ENCODE assay signal across 6 mouse cellular contexts in genomic region chr19:16934664-16935063, GRCm38 (mm10). TPM values are rescaled to one million over a fixed set of nuclear protein-coding genes. Genes with fewer than 3 reads are reported as not detected.
ATAC-seq and TF ChIP-seq lines count a peak whose summit lies in the region.
"Had no signal": no experiment of that assay in that cellular context is flagged by ENCODE, and none has a peak within 500 bp of the region (broad histone marks: within the 10 kb centered on the region; RNA-seq: fewer than 3 reads in every experiment).

No protein-coding gene starts in this region.

- H3K4me3 ChIP-seq in myocyte: no peak overlapping the region

- no peaks in the 10 kb centered on the region for H3K27me3 ChIP-seq in myocyte (ENCODE audit: control insufficient read depth, insufficient read depth, insufficient read length)
- H3K27me3 ChIP-seq: CH12.LX had no signal

- H3K79me2 ChIP-seq in myocyte (ENCODE audit: control insufficient read depth, insufficient read depth): no peaks in the 10 kb centered on the region

- H3ac ChIP-seq in myocyte (ENCODE audit: control insufficient read depth, insufficient read length): no peak overlapping the region

- no peak for ATAC-seq in activated CD4-positive, CD25-positive, alpha-beta regulatory T cell, adult 4 months
- ATAC-seq: CD4-positive, CD25-positive, alpha-beta regulatory T cell, adult 4 months; Patski had no signal

- H3K4me2 ChIP-seq in myocyte (ENCODE audit: low read depth): no peak overlapping the region

- no peaks in the 10 kb centered on the region for H3K36me3 ChIP-seq in myocyte (ENCODE audit: control insufficient read depth, insufficient read depth)
- H3K36me3 ChIP-seq: G1E had no signal

- TF ChIP-seq POLR2A in myocyte (IDR thresholded peaks at IDR 0.05; ENCODE audit: insufficient read length, low read depth): no peak

TF ChIP-seq in myocyte, 11 proteins besides CTCF, POLR2A, EP300 and RAD21:
- no peak for TF ChIP-seq TCF12 (IDR thresholded peaks at IDR 0.05; ENCODE audit: insufficient read depth, poor library complexity, severe bottlenecking)
- TF ChIP-seq CEBPB (IDR thresholded peaks at IDR 0.05; ENCODE audit: insufficient read depth, poor library complexity, severe bottlenecking): no peak
- TF ChIP-seq E2F4 (IDR thresholded peaks at IDR 0.05; ENCODE audit: insufficient read depth): no peak
- no peak for TF ChIP-seq REST (IDR thresholded peaks at IDR 0.05; ENCODE audit: insufficient read depth, insufficient read length)
- TF ChIP-seq MAX (IDR thresholded peaks at IDR 0.05; ENCODE audit: low read depth): no peak
- TF ChIP-seq MYOD1 (IDR thresholded peaks at IDR 0.05; ENCODE audit: control insufficient read depth in 1 of 3, insufficient read length in 2 of 3, low read depth in 2 of 3): peak in 2 of 3 experiments; percentile 48 to 66
- TF ChIP-seq SRF (IDR thresholded peaks at IDR 0.05; ENCODE audit: control insufficient read depth, insufficient read length, low read depth): no peak
- TF ChIP-seq POLR2AphosphoS2 (IDR thresholded peaks at IDR 0.05; ENCODE audit: insufficient read length, low read depth): no peak
- peak in 1 of 3 experiments; percentile 80 for TF ChIP-seq MYOG (IDR thresholded peaks at IDR 0.05; ENCODE audit: control insufficient read depth in 1 of 3, insufficient read depth in 1 of 3, insufficient read length in 2 of 3, low read depth in 2 of 3)
- TF ChIP-seq TCF3 (IDR thresholded peaks at IDR 0.05; ENCODE audit: insufficient read length, low read depth): no peak
- no peak for TF ChIP-seq USF1 (IDR thresholded peaks at IDR 0.05; ENCODE audit: low read depth)

RNA-seq across cellular contexts. Expression of gene Prune2, which starts 21.3 kb away (rescaled TPM):
- polyA plus RNA-seq in myocyte (2012; fragmentation: generic; extraction: Trizol): 61.8 TPM
- polyA plus RNA-seq in activated CD4-positive, CD25-positive, alpha-beta regulatory T cell, adult 4 months (2017; shearing (Covaris generic)): under 1 TPM in 1 of 2 experiments, not detected in 1; 0.37 TPM
- polyA plus RNA-seq: G1E had no signal

Comparison
In these comparisons a context has a peak if more than half of its experiments do, and no peak if none do; other contexts are left out.
1. RNA of gene Prune2, which starts 21.3 kb away (polyA plus RNA-seq): 61.8 TPM in myocyte (single experiment); 0.37 TPM in activated CD4-positive, CD25-positive, alpha-beta regulatory T cell, adult 4 months; every median in the first group is over 10 times any median in the second.